Mouse (Mus musculus): ENCODE results near the gene Icosl. TPM values are rescaled to one million over a fixed set of nuclear protein-coding genes. Genes with fewer than 3 reads are reported as not detected.
A peak's percentile ranks its signal among the peaks of the same experiment; 100 is the strongest.
"Not testable (repeated sequence)": the region's sequence is repeated elsewhere in the genome, so short reads cannot be mapped to it uniquely, and the experiment has no call there.

Icosl gene
- polyA plus RNA-seq, 1 experiment from 2014 or later, result 1.2 TPM

DNA sequence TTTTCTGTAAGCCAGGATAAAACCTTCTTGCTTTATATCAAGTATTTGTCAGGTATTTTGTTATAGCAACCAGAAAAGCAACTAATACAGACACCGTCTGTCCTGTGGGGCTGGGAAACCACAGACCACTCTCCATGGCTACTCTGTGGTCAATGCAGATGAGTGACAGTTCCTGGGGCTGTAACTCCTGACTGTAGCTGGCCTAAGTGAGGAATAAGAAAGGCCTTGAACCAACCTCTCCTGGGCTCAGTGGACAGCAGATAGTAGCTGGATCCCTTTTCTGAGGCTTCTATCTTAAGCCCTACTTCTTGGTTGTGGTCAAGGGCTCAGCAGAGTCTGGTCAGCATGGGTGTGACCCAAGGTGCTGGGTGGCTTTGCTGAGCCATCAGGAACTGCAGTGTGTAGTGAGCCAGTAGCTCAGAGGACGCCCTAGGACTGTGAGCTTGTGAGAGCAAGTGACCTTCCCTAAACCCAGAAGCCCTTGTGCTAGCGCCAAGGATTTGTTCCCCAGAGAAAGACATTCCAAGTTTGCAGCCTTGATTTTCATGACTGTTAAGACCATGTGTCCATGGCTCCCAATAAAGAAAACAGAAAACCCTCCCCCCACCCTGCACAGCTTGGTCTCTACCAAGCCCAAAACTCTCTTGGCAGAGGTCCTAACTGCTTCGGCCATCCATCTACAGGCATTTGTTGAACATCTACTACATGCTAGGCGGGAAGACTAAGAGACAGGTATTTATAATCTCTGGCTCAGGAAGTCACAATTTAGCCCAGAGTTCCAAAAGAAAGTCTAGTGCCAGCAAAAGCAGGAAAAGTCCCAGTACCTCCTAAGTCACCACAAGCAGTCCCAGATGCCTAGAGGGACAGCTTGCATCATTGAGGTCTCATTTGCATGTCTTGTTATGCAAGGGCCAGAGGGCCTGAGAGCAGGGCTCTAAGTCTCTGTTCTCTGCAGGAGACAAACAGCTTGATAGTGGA, 27.1 kb downstream of the Icosl start:
- H3K36me3 ChIP-seq, result no peaks in the 10 kb centered on the region
- WGBS, result 86% methylated on average over 5 of the region's 5 CpGs
- H3K27me3 ChIP-seq, result no peaks in the 10 kb centered on the region
- no peak overlapping the region for H3K4me2 ChIP-seq (replicated peaks)
- no peak overlapping the region for H3K27ac ChIP-seq (replicated peaks)
- 0 out of 2 replicates have a peak, but pooled peaks cover 1% of the 10 kb centered on the region for H3K4me1 ChIP-seq
- no peak overlapping the region for H3K4me3 ChIP-seq
- ATAC-seq (ENCODE audit: low FRiP score, low read depth), result no peak
- H3K9ac ChIP-seq (replicated peaks), result no peak overlapping the region
- no peaks in the 10 kb centered on the region for H3K9me3 ChIP-seq

- not testable (repeated sequence) for H3K4me1 ChIP-seq; H3K9ac ChIP-seq (replicated peaks); H3K4me3 ChIP-seq; H3K36me3 ChIP-seq; H3K4me2 ChIP-seq (replicated peaks); H3K27me3 ChIP-seq; ATAC-seq (ENCODE audit: low FRiP score, low read depth); H3K9me3 ChIP-seq; H3K27ac ChIP-seq (replicated peaks)
Observed at GRCm38 (mm10) chr10:78099860-78100259, 30.8 kb downstream of the Icosl start.

- peak; percentile 66; the same call in 1 of the 2 replicates for ATAC-seq (ENCODE audit: low FRiP score, low read depth)
- H3K27me3 ChIP-seq, result no peaks in the 10 kb centered on the region
- H3K4me3 ChIP-seq, result peak overlapping the region; percentile 32
- H3K9me3 ChIP-seq, result no peaks in the 10 kb centered on the region
- peak overlapping the region; percentile 49 for H3K4me2 ChIP-seq (replicated peaks)
- no peak overlapping the region for H3K27ac ChIP-seq (replicated peaks)
- 35% methylated on average over 16 of the region's 16 CpGs for WGBS
- H3K4me1 ChIP-seq, result 0 out of 2 replicates have a peak, but pooled peaks cover 5% of the 10 kb centered on the region
- 0 out of 2 replicates have a peak overlapping the region, but pooled peaks have one; percentile 34 for H3K9ac ChIP-seq (replicated peaks)
- H3K36me3 ChIP-seq, result no peaks in the 10 kb centered on the region
Observed at GRCm38 (mm10) chr10:78100989-78101780, 32.1 kb downstream of the Icosl start.

DNA sequence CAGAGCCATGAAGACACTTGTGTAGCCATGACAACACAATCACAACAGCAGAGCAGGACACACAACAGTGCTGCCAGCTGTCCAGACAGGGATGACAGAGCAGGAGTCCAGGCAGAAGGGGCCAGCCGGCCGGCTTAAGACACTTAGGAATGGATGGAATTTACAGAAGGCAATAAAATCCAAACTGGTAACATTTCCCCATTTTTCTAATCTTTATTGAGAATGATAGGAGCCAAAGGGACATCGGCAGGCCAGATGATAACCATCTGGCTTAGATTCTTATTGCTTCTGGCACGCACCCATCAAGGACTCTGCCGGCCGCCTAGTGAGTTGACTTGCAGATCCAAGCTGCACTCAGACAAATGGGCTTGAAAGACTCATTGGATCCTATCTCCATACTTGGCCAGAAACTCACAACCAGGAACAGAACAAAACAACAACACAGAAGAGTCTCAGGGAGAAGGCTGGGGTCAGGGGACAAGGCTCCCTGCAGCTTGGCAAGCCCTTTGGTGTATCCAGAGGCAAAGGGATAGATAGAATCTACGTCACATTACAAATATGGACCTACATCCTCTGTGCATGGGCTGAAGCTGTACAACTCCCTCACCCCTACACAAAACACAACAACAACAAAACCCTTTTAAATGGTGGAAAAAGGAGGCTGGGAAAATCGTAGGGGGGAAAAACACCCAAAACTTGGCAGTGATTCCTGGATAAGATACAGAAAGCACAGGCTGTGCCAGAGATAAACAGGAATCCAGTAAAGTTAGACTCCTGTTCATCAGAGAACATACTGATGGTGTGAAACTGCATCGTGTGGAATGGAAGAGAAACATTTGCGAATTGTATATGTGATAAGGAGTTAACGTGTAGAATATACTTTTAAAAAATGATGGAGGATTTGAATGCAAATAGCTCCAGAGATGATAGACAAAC, 35.7 kb downstream of the Icosl start:
- Histone ChIP-seq H3K36me3 (no peaks in the 10 kb centered on the region), H3K4me3 (no peak overlapping the region), H3K9ac (replicated peaks) (no peak overlapping the region), H3K27me3 (no peaks in the 10 kb centered on the region), H3K4me2 (replicated peaks) (no peak overlapping the region), H3K4me1 (0 out of 2 replicates have a peak, but pooled peaks cover 5% of the 10 kb centered on the region), H3K27ac (replicated peaks) (no peak overlapping the region), H3K9me3 (no peaks in the 10 kb centered on the region)
- ATAC-seq (ENCODE audit: low FRiP score, low read depth), result no peak
- WGBS, result 89% methylated on average over 11 of the region's 11 CpGs

DNA sequence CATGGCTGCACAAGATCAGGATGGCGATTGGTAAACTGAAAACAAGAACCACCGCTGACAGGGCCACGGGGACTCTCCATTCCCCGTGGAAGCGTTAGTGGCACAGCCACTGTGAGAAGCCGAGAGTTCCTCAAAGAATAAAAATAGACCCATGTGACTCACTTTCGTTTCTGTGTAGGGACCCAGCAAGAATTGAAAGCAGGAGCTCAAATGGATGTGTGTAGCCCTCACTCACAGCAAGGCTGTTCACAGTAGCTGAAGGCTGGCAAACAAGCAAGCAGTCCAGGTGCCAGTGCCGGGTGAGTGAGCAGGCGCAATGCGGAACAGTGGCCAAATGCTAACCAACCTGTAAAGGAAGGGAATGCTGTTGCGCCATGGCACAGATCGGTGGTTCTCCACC, 36.4 kb downstream of the Icosl start:
- Histone ChIP-seq H3K9me3 (no peaks in the 10 kb centered on the region), H3K4me1 (0 out of 2 replicates have a peak, but pooled peaks cover 5% of the 10 kb centered on the region), H3K36me3 (no peaks in the 10 kb centered on the region), H3K4me3 (no peak overlapping the region), H3K9ac (replicated peaks) (no peak overlapping the region), H3K27me3 (no peaks in the 10 kb centered on the region), H3K4me2 (replicated peaks) (no peak overlapping the region), H3K27ac (replicated peaks) (no peak overlapping the region)
- WGBS, result 85% methylated on average over 12 of the region's 12 CpGs
- no peak for ATAC-seq (ENCODE audit: low FRiP score, low read depth)

- H3K27me3 ChIP-seq, result no peaks in the 10 kb centered on the region
- H3K4me3 ChIP-seq, result no peak overlapping the region
- H3K36me3 ChIP-seq, result no peaks in the 10 kb centered on the region
- H3K27ac ChIP-seq (replicated peaks), result no peak overlapping the region
- no peak overlapping the region for H3K9ac ChIP-seq (replicated peaks)
- H3K9me3 ChIP-seq, result no peaks in the 10 kb centered on the region
- no peaks in the 10 kb centered on the region for H3K4me1 ChIP-seq
- WGBS, result 62% methylated on average over 4 of the region's 4 CpGs
- no peak for ATAC-seq (ENCODE audit: low FRiP score, low read depth)
- no peak overlapping the region for H3K4me2 ChIP-seq (replicated peaks)
Observed at GRCm38 (mm10) chr10:78114521-78115092, 45.5 kb downstream of the Icosl start.

DNA sequence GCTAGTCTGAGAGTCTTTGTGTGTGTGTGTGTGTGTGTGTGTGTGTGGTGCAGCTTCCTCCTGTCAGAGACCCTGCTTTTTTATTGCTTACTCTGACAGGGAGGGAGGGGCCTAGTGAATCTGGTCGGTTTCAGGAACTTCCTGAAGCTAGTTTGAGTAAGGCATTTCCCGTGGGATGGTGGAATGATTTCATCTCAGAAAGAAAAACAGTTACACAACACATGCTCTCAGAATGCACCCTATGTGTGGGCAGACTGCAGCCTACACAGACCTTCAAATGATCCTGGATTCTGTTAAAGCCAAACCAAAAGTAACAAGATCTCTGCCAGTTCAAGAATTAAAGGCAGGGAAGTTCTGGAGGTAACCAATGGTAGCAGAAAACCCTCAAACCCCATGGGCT, 46.1 kb downstream of the Icosl start:
- Histone ChIP-seq H3K9me3 (no peaks in the 10 kb centered on the region), H3K9ac (replicated peaks) (no peak overlapping the region), H3K4me3 (no peak overlapping the region), H3K36me3 (no peaks in the 10 kb centered on the region), H3K27me3 (no peaks in the 10 kb centered on the region), H3K4me2 (replicated peaks) (no peak overlapping the region), H3K4me1 (no peaks in the 10 kb centered on the region), H3K27ac (replicated peaks) (no peak overlapping the region)
- WGBS, result 82% methylated on average over 2 of the region's 2 CpGs
- ATAC-seq (ENCODE audit: low FRiP score, low read depth), result no peak

GRCm38 (mm10) chr10:78119422-78119821, 50.3 kb downstream of the Icosl start:
- no peak overlapping the region for H3K9ac ChIP-seq (replicated peaks)
- H3K4me2 ChIP-seq (replicated peaks), result no peak overlapping the region
- no peak for ATAC-seq (ENCODE audit: low FRiP score, low read depth)
- H3K9me3 ChIP-seq, result no peaks in the 10 kb centered on the region
- H3K4me3 ChIP-seq, result no peak overlapping the region
- no peaks in the 10 kb centered on the region for H3K4me1 ChIP-seq
- H3K27ac ChIP-seq (replicated peaks), result no peak overlapping the region
- no peaks in the 10 kb centered on the region for H3K27me3 ChIP-seq
- WGBS, result 92% methylated on average over 4 of the region's 4 CpGs
- H3K36me3 ChIP-seq, result no peaks in the 10 kb centered on the region

- H3K4me1 ChIP-seq; H3K4me2 ChIP-seq (replicated peaks); H3K9ac ChIP-seq (replicated peaks); H3K36me3 ChIP-seq; H3K9me3 ChIP-seq; H3K4me3 ChIP-seq; H3K27ac ChIP-seq (replicated peaks); ATAC-seq (ENCODE audit: low FRiP score, low read depth); H3K27me3 ChIP-seq: not testable (repeated sequence)
- 67% methylated on average over 6 of the region's 6 CpGs for whole genome bisulfite sequencing
Observed at GRCm38 (mm10) chr10:78124137-78124536, 55.0 kb downstream of the Icosl start.

- not testable (repeated sequence) for ATAC-seq (ENCODE audit: low FRiP score, low read depth); H3K9ac ChIP-seq (replicated peaks); H3K27me3 ChIP-seq; H3K4me3 ChIP-seq; H3K4me2 ChIP-seq (replicated peaks); H3K27ac ChIP-seq (replicated peaks); H3K36me3 ChIP-seq; H3K4me1 ChIP-seq; H3K9me3 ChIP-seq
- 81% methylated on average over 8 of the region's 8 CpGs for WGBS
Observed at GRCm38 (mm10) chr10:78125061-78125460, 56.0 kb downstream of the Icosl start.

DNA sequence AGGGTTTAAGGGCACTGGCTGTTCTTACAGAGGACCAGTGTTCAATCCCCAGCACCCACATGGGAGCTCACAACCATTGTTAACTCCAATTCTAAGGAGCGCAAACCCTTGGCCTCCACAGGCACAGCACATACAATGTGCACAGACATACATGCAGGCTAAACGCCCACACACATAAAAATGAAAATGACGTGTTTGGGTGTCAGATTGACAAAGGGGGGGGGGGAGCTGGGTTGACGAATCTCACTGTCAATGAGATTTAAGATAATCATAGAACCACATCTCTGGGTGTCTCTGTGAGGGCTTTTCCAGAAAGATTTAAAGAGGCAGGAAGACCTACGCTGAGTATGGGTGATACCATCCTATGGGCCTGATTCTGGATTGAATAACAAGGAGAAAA, 57.2 kb downstream of the Icosl start:
- Histone ChIP-seq H3K4me1 (no peaks in the 10 kb centered on the region), H3K27ac (replicated peaks) (no peak overlapping the region), H3K9me3 (no peaks in the 10 kb centered on the region), H3K27me3 (0 out of 2 replicates have a peak, but pooled peaks cover 6% of the 10 kb centered on the region), H3K9ac (replicated peaks) (no peak overlapping the region), H3K4me3 (no peak overlapping the region), H3K36me3 (no peaks in the 10 kb centered on the region), H3K4me2 (replicated peaks) (no peak overlapping the region)
- no peak for ATAC-seq (ENCODE audit: low FRiP score, low read depth)
- WGBS, result 92% methylated on average over 5 of the region's 5 CpGs
